Mouse (Mus musculus) hindbrain, embryonic 14.5 days (tissue): ENCODE data around the gene Tbx19. TPM values are rescaled to one million over a fixed set of nuclear protein-coding genes. Genes with fewer than 3 reads are reported as not detected.

ENCODE experiments used
- ATAC-seq: fragments of 200-750 bp; cut with Nextera tagmentation; 2 replicates; pipeline ENCODE4 v1.8.0; 2017; ENCODE audit warnings: moderate number of reproducible peaks, mild to moderate bottlenecking, moderate TSS enrichment, moderate library complexity; ENCODE audit not compliant: low FRiP score
- DNase-seq: peaks from one replicate; pipeline ENCODE4 v3.0.0-alpha.2; 2015; ENCODE audit warnings: low spot score
- H3K27ac ChIP-seq: fragments of 300-500 bp; sonication (generic); 2 replicates; pipeline ENCODE4 v1.5.1; 2014; ENCODE audit warnings: mild to moderate bottlenecking, moderate library complexity
- H3K27me3 ChIP-seq: fragments of 300-500 bp; sonication (generic); 2 replicates; pipeline ENCODE4 v1.6.1; 2014; ENCODE audit warnings: mild to moderate bottlenecking, low read length, mixed read lengths; ENCODE audit not compliant: control insufficient read depth, insufficient read depth
- H3K36me3 ChIP-seq: fragments of 300-500 bp; sonication (generic); replicated peaks from 2 replicates; pipeline ENCODE4 v1.6.1; 2014; ENCODE audit not compliant: control insufficient read depth, insufficient read depth
- H3K4me1 ChIP-seq: fragments of 300-500 bp; sonication (generic); replicated peaks from 2 replicates; pipeline ENCODE4 v1.6.1; 2014; ENCODE audit warnings: antibody characterized with exemption, low read length, mixed read lengths; ENCODE audit not compliant: control insufficient read depth, insufficient read depth
- H3K4me2 ChIP-seq: fragments of 300-500 bp; sonication (generic); replicated peaks from 2 replicates; pipeline ENCODE4 v1.6.1; 2014; ENCODE audit warnings: mild to moderate bottlenecking, moderate library complexity
- H3K4me3 ChIP-seq: fragments of 300-500 bp; sonication (generic); replicated peaks from 2 replicates; pipeline ENCODE4 v1.5.1; 2014; ENCODE audit warnings: mild to moderate bottlenecking, low read length
- H3K9ac ChIP-seq: fragments of 300-500 bp; sonication (generic); 2 replicates; pipeline ENCODE4 v1.6.1; 2014
- H3K9me3 ChIP-seq: fragments of 300-500 bp; sonication (generic); 2 replicates; pipeline ENCODE4 v1.6.1; 2016; ENCODE audit warnings: low read length; ENCODE audit not compliant: control insufficient read depth
- WGBS: fragments of 180-500 bp; shearing (Covaris S2); extraction: QIAGEN DNeasy Blood & Tissue Kit; methylation state at CpG from one replicate; pipeline ENCODE4 v1.1.7; 2014; 5-methylcytosine and 5-hydroxymethylcytosine counted together
- polyA plus RNA-seq: library from polyadenylated mRNA; unstranded; fragments of >200 nt; fragmentation: Nextera tagmentation; extraction: Ambion mirVana; gene quantifications from 2 replicates; pipeline ENCODE4 v1.2.1, GENCODE M21; 2014

Gene Tbx19
- polyA plus RNA-seq, 1 experiment from 2014 or later = not detected

DNA sequence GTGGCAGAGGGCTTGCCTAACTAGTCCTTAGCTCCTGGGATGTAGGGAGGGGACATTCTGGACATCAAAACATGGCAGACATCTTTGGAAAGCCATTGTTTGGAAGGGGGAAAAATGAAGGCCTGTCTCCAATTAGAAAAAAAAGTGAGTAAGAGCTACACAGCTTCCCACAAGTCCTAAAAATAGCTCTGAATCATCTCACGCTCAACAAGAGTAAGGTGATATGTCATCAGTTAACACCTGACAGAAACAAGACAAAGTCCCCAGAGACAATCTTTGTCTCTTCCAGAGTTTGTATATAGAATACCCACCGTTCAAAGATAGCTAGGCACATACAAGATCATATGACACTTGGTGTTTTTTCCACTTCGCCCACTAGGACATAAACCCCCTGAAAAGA, 71.0 kb downstream of the Tbx19 start:
- no peaks in the 10 kb centered on the region for H3K27me3 ChIP-seq
- ATAC-seq = no peak

More for the DNA sequence above, 71.0 kb downstream of the Tbx19 start:
- DNase-seq = no peak
- no peak overlapping the region for H3K27ac ChIP-seq
- no peak overlapping the region for H3K4me2 ChIP-seq
- whole genome bisulfite sequencing = 87% methylated on average over 3 of the region's 3 CpGs
- no peaks in the 10 kb centered on the region for H3K9me3 ChIP-seq
- H3K36me3 ChIP-seq = no peaks in the 10 kb centered on the region
- peaks cover 14% of the 10 kb centered on the region for H3K4me1 ChIP-seq
- no peak overlapping the region for H3K4me3 ChIP-seq
- no peak overlapping the region for H3K9ac ChIP-seq

Other genes with a start within 250 kb of the Tbx19 start
- not detected in 2 replicates for gene Xcl1, start 225.2 kb downstream of the Tbx19 start, polyA plus RNA-seq
- 8.0 and 9.3 TPM in 2 replicates for gene Sft2d2, start 33.7 kb upstream of the Tbx19 start, polyA plus RNA-seq
- gene Tiprl, start 76.2 kb upstream of the Tbx19 start, polyA plus RNA-seq = 136 and 138 TPM in 2 replicates
- 3.6 and 4.6 TPM in 2 replicates for gene Gpr161, start 135.0 kb upstream of the Tbx19 start, polyA plus RNA-seq